Mouse (Mus musculus) CD4-positive helper T cell, adult 2 months (primary cell): ENCODE results near the gene Cela3a.

Experiments used
- DNase-seq: peaks from one replicate; pipeline ENCODE4 v3.0.0-alpha.2; 2012; ENCODE audit warnings: low read depth, missing footprints, low spot score

The Cela3a gene

GRCm38 (mm10) chr4:137375314-137376278 lies 34.0 kb downstream of the Cela3a start:
- no peak for DNase-seq

DNA sequence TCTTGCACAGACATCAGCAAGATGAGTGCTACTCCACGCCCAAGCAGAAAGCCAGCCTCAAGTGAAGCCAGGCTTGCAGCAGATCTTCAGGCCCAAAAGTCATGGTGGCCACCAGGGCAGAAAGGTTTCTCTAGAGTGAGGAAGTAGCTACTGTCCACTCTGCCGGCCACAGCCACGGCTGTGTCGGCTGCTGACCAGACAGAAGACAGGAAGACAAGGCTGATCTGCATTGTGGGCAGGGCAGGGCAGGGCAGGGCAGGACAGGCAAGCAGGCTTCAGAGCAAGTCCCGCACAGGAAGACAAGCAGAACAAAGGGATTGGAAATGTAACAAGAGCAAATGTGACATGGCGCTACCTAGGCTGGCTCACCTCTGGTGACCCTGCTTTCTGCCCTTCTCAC lies 35.9 kb downstream of the Cela3a start:
- DNase-seq: no peak

GRCm38 (mm10) chr4:137371596-137372523 lies 37.7 kb downstream of the Cela3a start:
- no peak for DNase-seq

- peak; percentile 34 for DNase-seq
Observed at GRCm38 (mm10) chr4:137369954-137370750, 39.4 kb downstream of the Cela3a start.

GRCm38 (mm10) chr4:137368198-137368597 lies 41.4 kb downstream of the Cela3a start:
- DNase-seq: no peak

- peak; percentile 85 for DNase-seq
Observed at GRCm38 (mm10) chr4:137367275-137368088, 42.1 kb downstream of the Cela3a start.

DNA sequence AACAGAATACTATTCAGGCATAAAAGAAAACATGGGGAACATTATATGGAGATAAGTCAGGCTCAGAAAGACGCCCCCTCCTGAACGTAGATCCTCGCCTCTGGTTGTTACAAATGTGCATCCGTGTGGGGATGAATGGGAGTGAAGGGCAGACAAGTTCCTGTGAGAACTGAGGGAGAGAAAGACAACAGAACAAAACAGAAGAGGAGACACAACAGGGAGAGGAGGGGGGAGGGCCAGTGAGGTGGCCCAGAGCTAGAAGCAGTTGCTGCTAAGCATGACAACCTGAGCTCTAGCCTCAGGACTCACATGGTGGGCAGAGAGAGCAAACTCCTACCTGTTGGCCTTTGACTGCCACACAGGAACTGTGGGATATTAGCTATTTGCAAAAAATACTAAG lies 43.5 kb downstream of the Cela3a start:
- no peak for DNase-seq

DNA sequence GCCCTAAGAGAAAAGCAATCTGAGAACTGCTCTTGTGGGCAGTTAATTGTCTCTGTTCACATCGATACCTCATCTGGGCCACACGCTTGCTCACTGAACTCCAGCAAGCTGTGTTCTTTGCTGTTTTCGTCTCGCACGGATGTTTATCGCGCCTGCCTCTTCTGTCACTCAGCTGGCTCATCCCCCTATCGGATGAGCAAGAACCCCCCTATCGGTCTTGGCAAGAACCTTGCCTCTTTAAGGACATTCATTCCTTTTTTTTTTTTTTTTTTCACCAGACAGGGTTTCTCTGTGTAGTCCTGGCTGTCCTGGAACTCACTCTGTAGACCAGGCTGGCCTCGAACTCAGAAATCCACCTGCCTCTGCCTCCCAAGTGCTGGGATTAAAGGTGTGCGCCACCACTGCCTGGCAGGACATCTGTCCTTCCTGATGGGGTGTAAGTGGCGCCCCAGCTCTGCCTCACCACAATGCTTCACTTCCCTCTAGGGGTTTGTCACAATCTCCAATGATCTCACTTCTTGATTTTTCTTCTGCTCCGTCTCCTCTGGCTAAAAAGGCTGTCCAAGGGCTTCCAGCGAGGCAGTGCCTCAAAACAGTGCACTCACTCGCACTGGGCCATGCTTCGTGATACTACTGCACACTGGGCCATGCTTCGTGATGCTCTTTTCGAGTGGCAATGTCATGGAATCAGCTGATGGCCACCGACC lies 44.1 kb downstream of the Cela3a start:
- DNase-seq: no peak

DNA sequence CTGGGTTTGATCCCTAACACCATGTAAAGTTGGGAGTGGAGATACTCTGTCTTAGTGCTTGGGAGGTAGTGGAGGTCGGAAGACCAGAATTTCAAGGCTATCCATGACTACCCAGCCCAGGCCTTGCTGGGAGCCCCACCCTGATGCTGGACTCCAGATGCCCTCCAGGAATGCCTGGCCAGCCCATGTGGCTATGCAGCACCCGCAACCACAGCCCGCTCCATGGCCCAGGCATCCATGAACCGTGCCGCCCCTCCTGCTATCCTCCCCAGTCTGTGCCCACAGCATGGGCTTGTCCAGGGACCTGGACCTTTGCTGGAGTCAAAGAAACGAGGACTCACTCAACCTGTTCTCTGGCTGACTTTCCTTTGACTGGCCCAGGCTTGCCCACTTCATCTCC lies 44.8 kb downstream of the Cela3a start:
- DNase-seq: no peak

DNA sequence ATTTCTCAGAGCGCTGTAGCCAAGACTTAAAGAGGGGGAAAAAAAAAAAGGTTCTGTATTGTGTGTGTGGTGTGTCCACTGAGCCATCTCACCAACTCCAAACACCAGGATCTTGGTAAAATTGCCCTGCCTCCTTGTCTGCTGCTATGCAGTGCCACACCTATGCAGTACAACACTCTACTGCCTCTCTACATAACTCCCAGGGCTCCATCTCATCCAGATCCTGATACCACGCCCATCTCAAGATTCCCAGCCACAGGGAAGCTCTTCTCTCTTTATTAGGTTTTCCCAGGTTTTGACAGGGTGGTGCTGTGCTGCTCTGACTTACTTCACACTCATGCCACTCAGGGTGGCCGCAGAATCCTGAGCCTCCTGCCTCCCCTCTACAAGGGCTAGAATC lies 48.6 kb downstream of the Cela3a start:
- DNase-seq: no peak

- DNase-seq: peak; percentile 73
Observed at GRCm38 (mm10) chr4:137358291-137359002, 51.1 kb downstream of the Cela3a start.

DNA sequence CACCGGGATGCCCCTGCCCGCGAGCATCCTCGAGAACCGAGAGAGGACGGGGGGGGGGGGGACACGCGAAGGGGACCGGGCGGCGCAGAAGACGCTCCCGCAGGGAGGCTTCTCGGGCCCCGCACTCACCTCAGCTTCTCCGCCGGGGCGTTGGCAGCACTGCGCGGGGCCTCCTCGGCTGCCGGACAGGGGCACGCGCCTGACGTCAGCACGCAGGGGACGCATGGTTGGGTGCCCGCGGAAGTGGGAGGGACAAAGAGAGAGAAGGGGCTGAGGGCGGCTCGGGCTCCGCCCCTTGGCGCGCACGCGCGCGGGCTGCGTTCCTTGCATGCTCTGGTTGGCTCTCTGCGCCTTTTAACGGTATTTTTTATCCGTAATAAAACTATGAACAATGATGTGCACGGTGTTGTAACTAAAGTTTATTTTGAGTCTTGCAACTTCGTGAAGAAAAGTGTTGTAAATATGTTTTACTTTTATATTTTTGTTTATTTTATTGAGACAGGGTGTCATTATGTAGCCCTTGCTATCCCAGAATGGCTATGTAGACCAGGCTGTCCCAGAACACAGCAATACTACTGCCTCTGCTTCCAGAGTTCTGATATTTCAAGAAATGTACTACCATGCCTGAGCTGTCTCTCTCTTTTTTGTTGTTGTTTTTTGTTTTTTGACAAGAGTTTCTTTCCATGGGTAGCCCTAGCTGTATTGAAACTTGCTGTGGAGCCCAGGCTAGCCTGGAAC lies 51.9 kb downstream of the Cela3a start, which contains the start of gene Cdc42:
Cdc42 (minus strand) TSS at position 204 of the 738 bp plus-strand sequence.
- peak; percentile 98 for DNase-seq

- DNase-seq: peak; percentile 73
Observed at GRCm38 (mm10) chr4:137356674-137357510, 52.7 kb downstream of the Cela3a start.
